13 mouse cellular contexts compared by ENCODE assay signal in the genomic region with DNA sequence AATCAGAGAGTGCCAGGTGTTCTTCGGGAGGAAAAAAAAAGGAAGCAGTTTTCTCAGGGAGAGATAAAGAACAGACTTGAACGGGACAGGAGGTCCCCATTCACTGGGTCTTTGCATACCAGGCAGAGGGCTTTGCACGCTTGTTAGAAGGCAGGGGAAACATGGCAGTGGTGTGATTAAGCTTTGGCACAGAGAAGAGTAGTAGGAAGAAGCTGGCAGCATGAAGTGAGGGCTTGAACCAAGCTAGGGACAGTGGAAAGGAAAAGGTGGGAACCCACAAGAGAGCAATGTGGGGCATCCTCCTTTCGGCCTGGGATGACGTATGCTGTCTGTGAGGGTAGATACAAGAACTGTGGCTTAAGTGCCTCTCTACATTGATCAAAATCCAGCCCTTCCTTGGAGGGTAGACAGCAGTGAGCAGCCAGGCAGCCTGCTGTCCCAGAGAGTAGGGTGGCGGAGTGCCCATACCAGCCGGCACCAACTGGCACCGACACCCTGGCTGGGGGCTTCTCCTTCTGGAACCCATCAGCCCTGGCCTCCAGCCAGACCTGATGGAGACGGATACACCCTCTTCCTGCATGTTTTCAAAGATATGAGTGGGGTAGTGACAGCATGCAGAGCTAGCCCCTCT. TPM values are rescaled to one million over a fixed set of nuclear protein-coding genes. Genes with fewer than 3 reads are reported as not detected.
DNase-seq lines count a peak whose midpoint lies in the region; ATAC-seq and TF ChIP-seq lines count a peak whose summit lies in the region.
"Had no signal": no experiment of that assay in that cellular context is flagged by ENCODE, and none has a peak within 500 bp of the region (broad histone marks: within the 10 kb centered on the region; RNA-seq: fewer than 3 reads in every experiment).

No protein-coding gene starts in this region.

- peak; percentile 45 to 61 for DNase-seq in cerebellum, postnatal 25 days
- DNase-seq in cerebellum, adult 11-12 months, result no peak
- peak; percentile 96 for DNase-seq in left cerebral cortex, postnatal 4 days
- no peak for DNase-seq in left cerebral cortex, adult 2 months (ENCODE audit: extremely low spot score in 1 of 2, low spot score in 2 of 2)
- DNase-seq in brain, embryonic 18.5 days (ENCODE audit: low read depth, low spot score), result peak; percentile 69
- DNase-seq in layer of hippocampus, adult 9-10 months (ENCODE audit: low spot score), result peak; percentile 50
- DNase-seq: kidney, adult 8-10 months; lung, postnatal 36 days; spleen, adult 18-20 months had no signal

- intact Hi-C loops in left cerebral cortex, postnatal 4 days (cut with DNase I), result no loop called here
- intact Hi-C loops in left cerebral cortex, adult 2 months (cut with DNase I), result no loop called here

- no peak for ATAC-seq in erythroblast, adult 5-6 weeks (replicated peaks; ENCODE audit: low FRiP score, poor library complexity, severe bottlenecking)
- no peak for ATAC-seq in monocyte, adult 5-6 weeks (replicated peaks; ENCODE audit: insufficient number of reproducible peaks, low FRiP score, low TSS enrichment, poor library complexity, severe bottlenecking)

- no peak overlapping the region for H3K27ac ChIP-seq in left cerebral cortex, adult 2 months
- H3K27ac ChIP-seq: limb, embryonic 12.5 days had no signal

- no peak overlapping the region for H3K4me3 ChIP-seq in left cerebral cortex, adult 2 months
- H3K4me3 ChIP-seq: erythroblast, embryonic 14.5 days; limb, embryonic 12.5 days had no signal

- TF ChIP-seq CTCF in left cerebral cortex, adult 2 months (IDR thresholded peaks at IDR 0.05), result no peak

RNA-seq across cellular contexts. Expression of a gene that starts 19.9 kb away (rescaled TPM):
- 10 to 100 TPM; 19.5 to 20.7 TPM for total RNA-seq in left cerebral cortex, postnatal 4 days (2021)
- 10 to 100 TPM; 18.2 to 27.3 TPM for total RNA-seq in left cerebral cortex, adult 2 months (2021)
- total RNA-seq in erythroblast, adult 5-6 weeks (2015; ENCODE audit: low replicate concordance), result not detected in 2 replicates
- 0.26 TPM in 1 of 2 replicates, not detected in the other for total RNA-seq in erythroblast, adult 5-6 weeks (2017; ENCODE audit: low replicate concordance)
- total RNA-seq in monocyte, adult 5-6 weeks (2017), result not detected in 3 replicates

Comparison
In these comparisons a context has a peak if more than half of its experiments do, and no peak if none do; other contexts are left out.
1. DNase-seq: peak in cerebellum, postnatal 25 days (2 of 2), left cerebral cortex, postnatal 4 days (single experiment), brain, embryonic 18.5 days (single experiment) and layer of hippocampus, adult 9-10 months (single experiment); none in cerebellum, adult 11-12 months (single experiment) and left cerebral cortex, adult 2 months (0 of 2).
2. RNA of a gene that starts 19.9 kb away (total RNA-seq): 18.2 to 27.3 TPM in left cerebral cortex, adult 2 months and 19.5 to 20.7 TPM in left cerebral cortex, postnatal 4 days; 0.26 TPM in erythroblast, adult 5-6 weeks and not detected in monocyte, adult 5-6 weeks; every median in the first group is over 10 times any median in the second.